In genomic region chr7:49496766-49497425, GRCm38 (mm10) we compare ENCODE assay signal across 8 mouse cellular contexts.
A peak's percentile ranks its signal among the peaks of the same experiment; 100 is the strongest.
DNase-seq lines count a peak whose midpoint lies in the region; ATAC-seq and TF ChIP-seq lines count a peak whose summit lies in the region.

No protein-coding gene starts in this region.

- peak; percentile 65 for DNase-seq in kidney, postnatal 10 days
- DNase-seq in kidney, adult 9 months: no peak
- DNase-seq in liver: peak; percentile 33
- peak; percentile 10 to 21 for DNase-seq in thymus, postnatal 36 days
- no peak for DNase-seq in cerebellum, postnatal 25 days
- no peak for DNase-seq in gastrocnemius, postnatal 14 days

- H3K9ac ChIP-seq in heart, embryonic 13.5 days: peak overlapping the region; percentile 68

- H3K4me2 ChIP-seq in heart, embryonic 13.5 days: peak overlapping the region; percentile 61

- peak; percentile 61; the same call in 1 of the 2 replicates for ATAC-seq in heart, embryonic 13.5 days (ENCODE audit: extremely low read depth, insufficient number of reproducible peaks, low FRiP score, low TSS enrichment)

- TF ChIP-seq CTCF in bone marrow, adult 2 months (IDR thresholded peaks at IDR 0.05; ENCODE audit: control insufficient read depth, insufficient read depth, low read length): no peak

- peak overlapping the region; percentile 44; the same call in 1 of the 2 replicates for H3K27ac ChIP-seq in bone marrow, adult 2 months (ENCODE audit: control insufficient read depth, insufficient read depth, low read depth, low read length, poor library complexity)
- peak overlapping the region; percentile 94 for H3K27ac ChIP-seq in heart, embryonic 13.5 days (replicated peaks)

- WGBS in bone marrow, adult 2 months: 4% methylated on average over 13 of the region's 13 CpGs
- WGBS in heart, embryonic 13.5 days: 7% methylated on average over 13 of the region's 13 CpGs

- no peaks in the 10 kb centered on the region for H3K9me3 ChIP-seq in heart, embryonic 13.5 days

- H3K36me3 ChIP-seq in heart, embryonic 13.5 days: peaks cover 25% of the 10 kb centered on the region

- H3K4me1 ChIP-seq in bone marrow, adult 2 months (ENCODE audit: control insufficient read depth, insufficient read depth, low read length): peaks cover 4% of the 10 kb centered on the region; the same call in 1 of the 2 replicates
- peaks cover 41% of the 10 kb centered on the region for H3K4me1 ChIP-seq in heart, embryonic 13.5 days

- H3K27me3 ChIP-seq in heart, embryonic 13.5 days (replicated peaks): no peaks in the 10 kb centered on the region

- H3K4me3 ChIP-seq in bone marrow, adult 2 months (replicated peaks; ENCODE audit: control insufficient read depth, low read depth, low read length): peak overlapping the region; percentile 32
- H3K4me3 ChIP-seq in heart, embryonic 13.5 days: peak overlapping the region; percentile 31

- intact Hi-C loops in gastrocnemius, postnatal 14 days (cut with DNase I; ENCODE audit: low total_unique reads): no loop called here

- no peak for TF ChIP-seq POLR2A in bone marrow, adult 2 months (IDR thresholded peaks at IDR 0.05; ENCODE audit: borderline replicate concordance, control insufficient read depth, low read depth, low read length)

Comparison
In these comparisons a context has a peak if more than half of its experiments do, and no peak if none do; other contexts are left out.
1. DNase-seq: peak in kidney, postnatal 10 days (single experiment), liver (single experiment) and thymus, postnatal 36 days (2 of 2); none in kidney, adult 9 months (single experiment), cerebellum, postnatal 25 days (0 of 2) and gastrocnemius, postnatal 14 days (single experiment).